Mouse (Mus musculus) T-cell, adult 2 months (primary cell): ENCODE data around the gene Olfr132.
"Not testable (repeated sequence)": the region's sequence is repeated elsewhere in the genome, so short reads cannot be mapped to it uniquely, and the experiment has no call there.

Source experiments
- DNase-seq: peaks from one replicate; pipeline ENCODE4 v3.0.0; 2022; ENCODE audit warnings: low spot score

Gene Olfr132

DNA sequence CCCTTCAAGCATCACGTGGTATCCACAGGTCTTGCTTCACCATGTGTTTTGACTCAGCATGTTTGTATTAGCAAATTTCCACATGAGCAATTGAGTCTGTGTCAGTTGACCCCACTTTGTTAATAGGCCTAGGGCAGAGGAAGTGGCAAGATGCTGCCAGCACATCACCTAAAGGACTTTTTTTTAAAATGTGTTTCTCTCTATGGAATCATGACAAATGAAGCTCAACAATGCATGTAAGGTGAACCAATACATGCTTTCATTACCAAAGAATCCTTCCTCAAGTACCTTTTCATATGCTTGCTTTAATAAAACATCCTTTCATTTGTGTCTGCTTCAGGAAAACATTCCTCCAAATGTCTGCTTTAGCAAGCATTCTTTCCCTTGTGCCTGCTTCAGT is at the start of gene Olfr132:
Gene Olfr132, minus strand, starts transcription at position 101 of the 400 bp plus-strand sequence.
- DNase-seq: no peak

DNA sequence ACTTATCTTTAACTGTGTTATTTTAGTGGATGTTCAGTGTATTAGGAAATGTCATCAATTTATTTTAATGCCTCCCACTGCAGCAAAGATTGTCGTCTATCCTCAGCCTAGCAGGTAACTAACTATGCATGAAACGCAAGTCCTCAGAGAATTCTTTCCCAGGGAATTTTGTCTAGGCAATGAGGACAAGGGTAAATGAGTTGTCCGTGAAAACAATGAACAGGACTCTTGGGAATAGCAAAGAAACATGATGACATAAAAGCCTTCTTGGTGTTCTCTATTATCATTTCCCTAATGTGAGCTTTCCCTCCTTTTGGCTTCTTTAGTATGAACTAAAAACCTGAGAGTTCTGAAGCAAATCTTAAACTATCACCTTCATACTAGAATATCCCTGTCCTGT is 36.8 kb upstream of the Olfr132 start, which contains the start of gene Olfr134:
Gene Olfr134, plus strand, starts transcription at position 301 of the 400 bp plus-strand sequence.
- DNase-seq: no peak

DNA sequence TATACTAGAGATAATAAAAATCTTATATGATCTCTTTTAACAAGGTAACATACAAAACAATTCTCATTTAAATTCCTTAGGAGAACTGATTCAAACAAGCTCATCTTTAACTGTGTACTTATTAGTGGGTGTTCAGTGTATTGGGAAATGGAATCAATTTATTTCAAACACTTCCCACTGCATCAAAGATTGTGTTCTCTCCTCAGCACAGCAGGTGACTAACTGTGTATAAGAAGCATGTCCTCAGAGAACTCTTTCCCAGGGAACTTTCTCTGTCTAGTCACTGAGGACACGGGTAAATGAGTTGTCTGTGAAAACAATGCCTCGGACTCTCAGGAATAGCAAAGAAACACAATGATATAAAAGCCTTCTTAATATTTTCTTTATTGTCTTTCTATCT is 10.7 kb upstream of the Olfr132 start, which contains the start of gene Olfr133:
Gene Olfr133, plus strand, starts transcription at position 301 of the 400 bp plus-strand sequence.
- no peak for DNase-seq

DNA sequence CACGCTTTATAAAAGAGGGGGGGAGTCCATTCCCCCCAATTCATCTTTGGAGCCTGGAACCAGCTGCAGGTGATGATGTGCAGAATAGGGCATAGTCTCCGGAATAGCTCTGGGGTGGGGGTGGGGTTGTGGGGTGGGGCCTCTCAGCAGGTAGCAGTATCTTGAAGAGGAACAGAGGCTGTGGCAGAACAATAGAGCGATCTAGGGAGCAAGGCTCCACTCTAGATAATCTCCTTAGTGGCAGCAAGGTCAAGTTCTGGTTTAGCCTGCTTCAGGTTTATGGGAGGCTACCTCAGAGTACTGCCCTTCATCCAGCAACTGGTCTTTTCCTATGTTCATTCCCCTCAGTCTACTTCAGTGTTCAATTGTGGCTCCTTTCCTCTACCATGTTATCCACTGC is 9.0 kb downstream of the Olfr132 start:
- DNase-seq: not testable (repeated sequence)

DNA sequence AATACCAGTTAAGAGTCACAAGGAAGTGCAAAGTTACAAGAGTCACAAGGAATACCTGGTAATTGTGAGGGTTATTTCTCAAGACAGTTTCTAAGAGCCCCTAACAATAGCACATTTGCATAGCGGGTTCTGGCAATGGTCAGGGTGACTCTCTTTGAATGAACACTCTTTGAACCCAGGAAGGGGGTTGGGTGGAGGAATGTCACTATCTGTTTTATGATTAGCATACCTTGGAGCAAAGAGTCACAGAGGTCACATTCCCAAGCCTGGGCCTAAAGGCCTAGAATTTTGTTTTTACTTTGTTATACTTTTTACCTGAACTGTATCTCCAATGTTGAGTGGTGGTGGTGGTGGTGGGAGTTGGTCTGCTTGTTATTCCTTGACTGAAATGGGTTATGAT is 10.1 kb downstream of the Olfr132 start:
- DNase-seq: not testable (repeated sequence)

DNA sequence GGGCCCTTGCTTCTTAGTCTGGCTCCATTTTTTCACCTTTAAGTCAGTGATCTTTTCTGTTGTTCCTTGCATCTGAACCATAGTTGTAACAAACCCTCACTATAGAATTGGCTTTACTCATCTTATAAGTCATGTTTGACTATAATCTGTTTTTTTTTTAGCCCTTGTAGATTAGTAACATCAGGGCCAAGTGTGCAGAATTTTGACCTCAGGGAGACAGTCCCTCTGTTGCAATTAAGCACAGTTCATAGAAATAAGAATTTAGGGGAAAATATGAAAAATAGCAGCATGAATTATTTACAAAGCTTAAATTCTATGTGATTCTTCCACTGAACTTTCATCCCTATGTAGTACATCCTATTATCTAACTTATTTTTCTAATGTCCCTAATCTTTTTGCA is 45.7 kb downstream of the Olfr132 start, which contains the start of gene Olfr131:
Gene Olfr131, minus strand, starts transcription at position 101 of the 400 bp plus-strand sequence.
- no peak for DNase-seq

DNA sequence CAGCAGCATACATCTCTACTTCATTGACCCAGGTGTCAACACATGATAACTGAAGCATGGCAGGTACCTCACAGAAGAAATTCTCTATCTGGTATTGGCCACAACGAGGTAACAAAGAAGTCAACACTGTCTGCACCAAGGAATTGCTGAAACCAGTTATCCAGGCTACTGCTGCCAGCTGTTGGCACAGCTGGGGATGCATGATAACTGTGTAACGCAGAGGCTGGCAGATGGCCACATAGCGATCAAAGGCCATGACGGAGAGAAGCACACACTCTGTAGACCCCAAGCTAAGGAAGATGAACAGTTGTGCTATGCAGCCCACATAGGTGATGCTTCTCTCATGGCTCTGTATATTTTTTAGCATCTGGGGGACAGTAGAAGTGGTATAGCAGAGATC is 52.0 kb downstream of the Olfr132 start:
- DNase-seq: no peak
